Mouse (Mus musculus) liver, adult 2 months (tissue): ENCODE results near the gene Sgms2. TPM values are rescaled to one million over a fixed set of nuclear protein-coding genes. Genes with fewer than 3 reads are reported as not detected.

Experiments used
- DNase-seq: peaks from one replicate; pipeline ENCODE4 v3.0.0-alpha.2; 2011; ENCODE audit warnings: low read depth, low spot score; ENCODE audit errors: extremely low read depth
- H3K27ac ChIP-seq: fragments of 200-500 bp; replicated peaks from 2 replicates; pipeline ENCODE4 v1.5.1; 2012; ENCODE audit warnings: low read depth, mild to moderate bottlenecking, control low read depth, inconsistent platforms, low read length; ENCODE audit not compliant: insufficient read depth
- H3K27me3 ChIP-seq: fragments of 200-500 bp; 2 replicates; pipeline ENCODE4 v1.6.1; 2012; ENCODE audit warnings: mild to moderate bottlenecking, moderate library complexity, low read length, inconsistent platforms; ENCODE audit not compliant: control insufficient read depth, insufficient read depth
- H3K36me3 ChIP-seq: fragments of 200-500 bp; 2 replicates; pipeline ENCODE4 v1.6.1; 2012; ENCODE audit warnings: low read length, inconsistent platforms; ENCODE audit not compliant: control insufficient read depth, insufficient read depth
- H3K4me1 ChIP-seq: fragments of 200-500 bp; 2 replicates; pipeline ENCODE4 v1.6.1; 2011; ENCODE audit warnings: low read length; ENCODE audit not compliant: control insufficient read depth, insufficient read depth
- H3K4me3 ChIP-seq: fragments of 200-500 bp; 2 replicates; pipeline ENCODE4 v1.5.1; 2011; ENCODE audit warnings: low read depth, mild to moderate bottlenecking, control low read depth, low read length, moderate library complexity; ENCODE audit not compliant: insufficient read depth
- H3K79me2 ChIP-seq: fragments of 200-500 bp; 2 replicates; pipeline ENCODE4 v1.6.1; 2012; ENCODE audit warnings: inconsistent platforms, mild to moderate bottlenecking, low read length, moderate library complexity; ENCODE audit not compliant: control insufficient read depth, insufficient read depth
- H3K9ac ChIP-seq: fragments of 200-500 bp; 2 replicates; pipeline ENCODE4 v1.6.1; 2012; ENCODE audit warnings: low read depth, mild to moderate bottlenecking, control low read depth, inconsistent platforms, low read length
- CTCF ChIP-seq: fragments of 200-500 bp; IDR thresholded peaks from 2 replicates; pipeline ENCODE4 v1.5.1; 2011; ENCODE audit warnings: low read depth, low read length, control low read depth
- POLR2A ChIP-seq: fragments of 200-500 bp; IDR thresholded peaks from 2 replicates; pipeline ENCODE4 v1.6.1; 2011; ENCODE audit warnings: low read length, control low read depth; ENCODE audit not compliant: insufficient read depth; ENCODE audit errors: extremely low read depth
- WGBS: fragments of 180-500 bp; shearing (Covaris S2); methylation state at CpG from one replicate; pipeline ENCODE4 v1.1.7; 2018; 5-methylcytosine and 5-hydroxymethylcytosine counted together
- polyA plus RNA-seq: library from polyadenylated mRNA; depleted of rRNA; stranded (reverse); fragments of >200 nt; gene quantifications from 2 replicates; pipeline ENCODE4 v1.2.3, GENCODE M21; 2012; rRNA removed
- total RNA-seq: library from RNA; depleted of rRNA; stranded (reverse); fragments of >200 nt; gene quantifications from 2 replicates; pipeline ENCODE4 v1.2.3, GENCODE M21; 2014; rRNA removed

Sgms2 gene
- total and polyA plus RNA-seq, 2 experiments = 11.8 to 35.8 TPM

GRCm38 (mm10) chr3:131271559-131272373 is 219.4 kb downstream of the Sgms2 start, which contains the start of gene Hadh:
Hadh (minus strand) TSS chr3:131272101.
- H3K79me2 ChIP-seq = peaks cover 22% of the 10 kb centered on the region
- peak within 1 kb of the TSS; percentile 84 for H3K9ac ChIP-seq
- H3K27ac ChIP-seq = peak within 1 kb of the TSS; percentile 81
- DNase-seq = peak; percentile 70
- H3K4me1 ChIP-seq = peaks cover 24% of the 10 kb centered on the region
- peaks cover 3% of the 10 kb centered on the region; the same call in 1 of the 2 replicates for H3K36me3 ChIP-seq
- no peaks in the 10 kb centered on the region for H3K27me3 ChIP-seq
- WGBS = under 1% methylated on average over 54 of the region's 54 CpGs
- H3K4me3 ChIP-seq = peak within 1 kb of the TSS; percentile 88
- TF ChIP-seq CTCF = no peak
- TF ChIP-seq POLR2A = peak; percentile 80; the same call in 1 of the 2 replicates

GRCm38 (mm10) chr3:131271157-131271556 is 220.1 kb downstream of the Sgms2 start:
- H3K4me3 ChIP-seq = peak overlapping the region; percentile 88
- H3K27me3 ChIP-seq = no peaks in the 10 kb centered on the region
- H3K79me2 ChIP-seq = peaks cover 28% of the 10 kb centered on the region
- H3K36me3 ChIP-seq = peaks cover 3% of the 10 kb centered on the region; the same call in 1 of the 2 replicates
- peak; percentile 94 for DNase-seq
- WGBS = 2% methylated on average over 8 of the region's 8 CpGs
- H3K4me1 ChIP-seq = peaks cover 29% of the 10 kb centered on the region
- TF ChIP-seq POLR2A = no peak
- TF ChIP-seq CTCF = 0 out of 2 replicates have a peak, but pooled peaks have one; percentile 30
- H3K27ac ChIP-seq = peak overlapping the region; percentile 78
- peak overlapping the region; percentile 84; the same call in 1 of the 2 replicates for H3K9ac ChIP-seq

DNA sequence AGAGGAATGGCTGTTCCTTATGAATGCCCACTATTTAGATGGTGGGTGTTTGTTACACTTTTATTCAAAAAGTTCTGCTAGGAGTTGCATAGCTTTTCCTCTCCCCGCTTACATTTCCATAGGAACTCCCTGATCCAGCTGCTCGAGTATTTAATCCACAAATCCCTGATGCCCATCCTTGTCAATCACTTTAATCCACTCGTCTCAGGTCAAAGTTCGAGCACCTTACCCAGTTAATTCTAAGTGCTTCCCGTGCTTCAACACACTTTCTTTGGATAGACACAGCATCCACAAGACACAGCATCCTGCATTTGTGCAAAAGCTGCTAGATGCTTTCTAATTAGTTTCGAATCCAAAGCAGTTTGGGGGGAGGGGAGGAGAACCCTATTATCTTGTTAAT is 220.8 kb downstream of the Sgms2 start:
- peak; percentile 50 for DNase-seq
- Histone ChIP-seq H3K79me2 (peaks cover 31% of the 10 kb centered on the region), H3K36me3 (peaks cover 3% of the 10 kb centered on the region; the same call in 1 of the 2 replicates), H3K4me3 (peak overlapping the region; percentile 88), H3K4me1 (peaks cover 33% of the 10 kb centered on the region), H3K9ac (0 out of 2 replicates have a peak overlapping the region, but pooled peaks have one; percentile 39), H3K27me3 (no peaks in the 10 kb centered on the region), H3K27ac (peak overlapping the region; percentile 71; the same call in 1 of the 2 replicates)
- 27% methylated on average over 6 of the region's 6 CpGs for WGBS
- TF ChIP-seq CTCF (no peak), POLR2A (no peak)

Other genes starting within 250 kb of the Sgms2 start
- 282 and 302 TPM in 2 replicates for gene Hadh, start 219.3 kb downstream of the Sgms2 start, total RNA-seq
- gene Hadh, start 219.3 kb downstream of the Sgms2 start, polyA plus RNA-seq = 366 and 410 TPM in 2 replicates
- 6.0 and 17.4 TPM in 2 replicates for gene Cyp2u1, start 188.2 kb downstream of the Sgms2 start, total RNA-seq
- gene Cyp2u1, start 188.2 kb downstream of the Sgms2 start, polyA plus RNA-seq = 10.4 and 21.0 TPM in 2 replicates
- 5.6 and 7.3 TPM in 2 replicates for gene Papss1, start 73.4 kb upstream of the Sgms2 start, total RNA-seq
- 6.5 and 7.5 TPM in 2 replicates for gene Papss1, start 73.4 kb upstream of the Sgms2 start, polyA plus RNA-seq